Mouse (Mus musculus) olfactory bulb, adult 2 months (tissue): ENCODE measurements around the gene Erbin.

Source experiments
- CTCF ChIP-seq: fragments of 200-500 bp; IDR thresholded peaks from 2 replicates; pipeline ENCODE4 v1.5.1; 2012; ENCODE audit warnings: low read depth, mild to moderate bottlenecking, low read length, moderate library complexity; ENCODE audit not compliant: insufficient read depth
- POLR2A ChIP-seq: fragments of 200-500 bp; IDR thresholded peaks from 2 replicates; pipeline ENCODE4 v1.6.1; 2012; ENCODE audit warnings: mild to moderate bottlenecking, low read depth, low read length, moderate library complexity; ENCODE audit not compliant: insufficient read depth

- TF ChIP-seq CTCF (no peak), POLR2A (no peak)
These were observed 44.9 kb upstream of the Erbin start for GRCm38 (mm10) chr13:103965187-103965586.
